Mouse (Mus musculus): ENCODE data around the gene Ralgds. TPM values are rescaled to one million over a fixed set of nuclear protein-coding genes. Genes with fewer than 3 reads are reported as not detected.

Ralgds gene
- total RNA-seq, 2 experiments from 2014 or later: 81.1 to 92.6 TPM

- intact Hi-C loops (cut with DNase I): no loop called here
- peak in 1 of 2 experiments; percentile 67 for DNase-seq (ENCODE audit: extremely low spot score in 1 of 2, low spot score in 2 of 2)
- H3K4me3 ChIP-seq: peak overlapping the region; percentile 85
- no peak for TF ChIP-seq CTCF (IDR thresholded peaks at IDR 0.05)
- H3K27ac ChIP-seq: peak overlapping the region; percentile 95
Observed at GRCm38 (mm10) chr2:28535650-28536049, 22.7 kb downstream of the Ralgds start.

- Histone ChIP-seq H3K4me3 (no peak overlapping the region; the same call in 1 of the 2 replicates), H3K27ac (peak overlapping the region; percentile 95)
- intact Hi-C loops (cut with DNase I): no loop called here
- no peak for TF ChIP-seq CTCF (IDR thresholded peaks at IDR 0.05)
- DNase-seq (ENCODE audit: extremely low spot score in 1 of 2, low spot score in 2 of 2): no peak
Observed at GRCm38 (mm10) chr2:28536166-28536565, 23.2 kb downstream of the Ralgds start.

- Histone ChIP-seq H3K27ac (peak overlapping the region; percentile 64), H3K4me3 (no peak overlapping the region)
- DNase-seq (ENCODE audit: extremely low spot score in 1 of 2, low spot score in 2 of 2): no peak
- TF ChIP-seq CTCF (IDR thresholded peaks at IDR 0.05): no peak
- intact Hi-C loops (cut with DNase I): no loop called here
Observed at GRCm38 (mm10) chr2:28536766-28537633, 24.1 kb downstream of the Ralgds start.

GRCm38 (mm10) chr2:28537634-28537920 lies 24.7 kb downstream of the Ralgds start:
- Histone ChIP-seq H3K4me3 (no peak overlapping the region), H3K27ac (peak overlapping the region; percentile 64)
- intact Hi-C loops (cut with DNase I): no loop called here
- TF ChIP-seq CTCF (IDR thresholded peaks at IDR 0.05): no peak
- no peak for DNase-seq (ENCODE audit: extremely low spot score in 1 of 2, low spot score in 2 of 2)

GRCm38 (mm10) chr2:28537995-28538816 lies 25.3 kb downstream of the Ralgds start:
- H3K4me3 ChIP-seq: no peak overlapping the region
- no peak for TF ChIP-seq CTCF (IDR thresholded peaks at IDR 0.05)
- DNase-seq (ENCODE audit: extremely low spot score in 1 of 2, low spot score in 2 of 2): no peak
- intact Hi-C loops (cut with DNase I): no loop called here
- H3K27ac ChIP-seq: peak overlapping the region; percentile 64

GRCm38 (mm10) chr2:28538817-28539128 lies 25.8 kb downstream of the Ralgds start:
- intact Hi-C loops (cut with DNase I): no loop called here
- peak overlapping the region; percentile 61 for H3K27ac ChIP-seq
- H3K4me3 ChIP-seq: no peak overlapping the region
- DNase-seq (ENCODE audit: extremely low spot score in 1 of 2, low spot score in 2 of 2): no peak
- no peak for TF ChIP-seq CTCF (IDR thresholded peaks at IDR 0.05)

- no peak for TF ChIP-seq CTCF (IDR thresholded peaks at IDR 0.05)
- peak; percentile 60 to 68 for DNase-seq (ENCODE audit: extremely low spot score in 1 of 2, low spot score in 2 of 2)
- H3K27ac ChIP-seq: peak overlapping the region; percentile 61
- no peak overlapping the region for H3K4me3 ChIP-seq
- intact Hi-C loops (cut with DNase I): no loop called here
Observed at GRCm38 (mm10) chr2:28539206-28539605, 26.3 kb downstream of the Ralgds start.

- peak overlapping the region; percentile 61 for H3K27ac ChIP-seq
- H3K4me3 ChIP-seq: no peak overlapping the region
- intact Hi-C loops (cut with DNase I): no loop called here
- DNase-seq (ENCODE audit: extremely low spot score in 1 of 2, low spot score in 2 of 2): no peak
- TF ChIP-seq CTCF (IDR thresholded peaks at IDR 0.05): no peak
Observed at GRCm38 (mm10) chr2:28539949-28540348, 27.0 kb downstream of the Ralgds start.

GRCm38 (mm10) chr2:28540587-28541227 lies 27.8 kb downstream of the Ralgds start:
- intact Hi-C loops (cut with DNase I): no loop called here
- TF ChIP-seq CTCF (IDR thresholded peaks at IDR 0.05): no peak
- Histone ChIP-seq H3K4me3 (no peak overlapping the region), H3K27ac (no peak overlapping the region; the same call in 1 of the 2 replicates)
- DNase-seq (ENCODE audit: extremely low spot score in 1 of 2, low spot score in 2 of 2): no peak

GRCm38 (mm10) chr2:28543894-28544293 lies 31.0 kb downstream of the Ralgds start:
- intact Hi-C loops (cut with DNase I): no loop called here
- Histone ChIP-seq H3K4me3 (no peak overlapping the region), H3K27ac (no peak overlapping the region)
- DNase-seq (ENCODE audit: extremely low spot score in 1 of 2, low spot score in 2 of 2): peak in 1 of 2 experiments; percentile 49
- TF ChIP-seq CTCF (IDR thresholded peaks at IDR 0.05): no peak

GRCm38 (mm10) chr2:28545976-28546375 lies 33.1 kb downstream of the Ralgds start:
- H3K4me3 ChIP-seq: no peak overlapping the region
- peak overlapping the region; percentile 5; the same call in 1 of the 2 replicates for H3K27ac ChIP-seq
- no peak for DNase-seq (ENCODE audit: extremely low spot score in 1 of 2, low spot score in 2 of 2)
- TF ChIP-seq CTCF (IDR thresholded peaks at IDR 0.05): no peak
- intact Hi-C loops (cut with DNase I): no loop called here

GRCm38 (mm10) chr2:28546560-28546959 lies 33.6 kb downstream of the Ralgds start:
- TF ChIP-seq CTCF (IDR thresholded peaks at IDR 0.05): no peak
- H3K4me3 ChIP-seq: no peak overlapping the region
- intact Hi-C loops (cut with DNase I): no loop called here
- no peak for DNase-seq (ENCODE audit: extremely low spot score in 1 of 2, low spot score in 2 of 2)
- H3K27ac ChIP-seq: no peak overlapping the region

All from left cerebral cortex, adult 2 months (tissue).